Mouse (Mus musculus): ENCODE results near the gene Gm21987.
A peak's percentile ranks its signal among the peaks of the same experiment; 100 is the strongest.

DNA sequence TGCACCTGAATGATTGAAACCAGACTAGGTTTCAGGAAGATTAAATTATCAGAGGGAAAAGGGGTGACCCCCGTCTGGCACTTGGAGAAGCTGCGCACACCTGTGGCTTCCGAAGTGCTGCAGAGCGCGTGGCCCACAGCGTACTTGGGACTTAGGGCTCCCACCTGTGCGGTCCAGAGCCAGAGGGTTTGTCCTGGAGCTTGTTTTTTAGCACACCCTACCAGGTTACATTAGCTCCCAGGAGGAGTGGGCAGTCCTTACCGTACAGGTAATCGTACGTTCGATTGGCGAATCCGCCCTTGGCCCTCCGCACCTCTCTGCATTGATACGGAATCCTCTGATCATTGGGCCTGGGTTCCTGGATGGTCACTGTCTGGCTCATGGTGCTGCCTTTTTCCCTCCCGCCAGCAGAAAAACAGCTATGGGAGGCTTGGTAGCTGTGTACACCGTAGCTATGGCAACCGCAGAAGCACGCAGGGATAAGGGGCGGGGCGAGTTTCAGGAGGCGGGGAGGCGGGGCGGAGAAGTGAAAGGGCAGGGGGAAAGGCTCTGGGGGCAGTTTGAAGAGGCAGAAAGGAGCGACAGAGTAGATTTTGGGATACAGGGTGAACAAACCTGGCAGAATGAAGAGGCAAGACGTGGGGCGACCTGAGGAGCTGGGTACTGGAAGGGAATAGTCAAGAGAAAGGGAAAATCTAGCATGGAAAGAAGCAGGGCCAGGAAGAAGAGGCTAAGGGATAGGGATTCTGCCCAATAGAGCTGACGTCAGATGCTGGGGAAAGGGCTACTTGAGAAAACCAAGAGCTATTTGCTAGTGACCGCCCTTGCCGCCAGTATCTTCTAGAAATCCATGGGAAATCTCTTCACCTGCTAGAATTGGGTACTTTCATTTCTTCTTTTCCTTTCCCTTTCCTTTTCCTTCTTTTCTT lies 5.2 kb upstream of the Gm21987 start, which contains the start of gene Maats1:
- peak; percentile 21; the same call in 1 of the 2 replicates for TF ChIP-seq POLR2A (IDR thresholded peaks at IDR 0.05; ENCODE audit: insufficient read depth, low read depth, low read length)
- no peak for TF ChIP-seq CTCF (IDR thresholded peaks at IDR 0.05; ENCODE audit: insufficient read depth, low read depth, low read length)
